Mouse (Mus musculus): ENCODE results near the gene Agap1.

DNA sequence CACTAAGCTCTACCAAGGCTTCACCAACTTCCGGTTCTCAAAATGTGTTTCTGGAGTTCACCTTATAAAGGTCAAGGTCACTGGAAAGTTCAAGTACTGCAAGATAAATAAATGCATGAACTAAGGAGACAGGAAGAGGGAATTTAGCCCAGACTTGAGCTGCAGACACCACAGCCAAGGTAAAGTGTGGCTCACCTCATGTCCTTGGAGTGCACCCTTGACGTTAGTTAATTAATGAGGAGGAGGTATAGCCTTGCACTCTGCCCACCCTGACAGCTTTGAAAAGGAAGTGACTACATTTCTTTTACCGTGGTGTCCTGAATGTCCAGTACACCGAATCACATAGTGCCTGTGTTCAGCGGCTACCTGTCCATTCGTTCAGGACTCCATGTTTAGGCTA is 15.3 kb upstream of the Agap1 start:
- no peak for TF ChIP-seq CTCF (IDR thresholded peaks at IDR 0.05; ENCODE audit: low read depth)
- TF ChIP-seq EP300 (optimal IDR thresholded peaks at IDR 0.05): no peak

Measured in stomach, postnatal 0 days (tissue).